Mouse (Mus musculus) heart, embryonic 16.5 days (tissue): ENCODE measurements around the gene BC048679. TPM values are rescaled to one million over a fixed set of nuclear protein-coding genes. Genes with fewer than 3 reads are reported as not detected.

Source experiments
- ATAC-seq: fragments of 200-750 bp; cut with Nextera tagmentation; replicated peaks from 2 replicates; pipeline ENCODE4 v1.8.0; 2017; ENCODE audit warnings: moderate number of reproducible peaks; ENCODE audit not compliant: insufficient read depth, low FRiP score; ENCODE audit errors: extremely low read depth
- H3K27ac ChIP-seq: fragments of 300-500 bp; sonication (generic); 2 replicates; pipeline ENCODE4 v1.5.1; 2014; ENCODE audit warnings: mild to moderate bottlenecking, low read length, control low read depth, moderate library complexity
- H3K27me3 ChIP-seq: fragments of 300-500 bp; sonication (generic); 2 replicates; pipeline ENCODE4 v1.6.1; 2014; ENCODE audit warnings: low read length, mixed read lengths; ENCODE audit not compliant: control insufficient read depth, insufficient read depth
- H3K36me3 ChIP-seq: fragments of 300-500 bp; sonication (generic); 2 replicates; pipeline ENCODE4 v1.6.1; 2014; ENCODE audit not compliant: control insufficient read depth, insufficient read depth
- H3K4me1 ChIP-seq: fragments of 300-500 bp; sonication (generic); 2 replicates; pipeline ENCODE4 v1.6.1; 2014; ENCODE audit warnings: low read length, mixed read lengths; ENCODE audit not compliant: control insufficient read depth, insufficient read depth
- H3K4me2 ChIP-seq: fragments of 300-500 bp; sonication (generic); 2 replicates; pipeline ENCODE4 v1.6.1; 2014; ENCODE audit warnings: low read depth, mild to moderate bottlenecking, control low read depth, low read length
- H3K4me3 ChIP-seq: fragments of 300-500 bp; sonication (generic); 2 replicates; pipeline ENCODE4 v1.5.1; 2014; ENCODE audit warnings: mild to moderate bottlenecking, control low read depth, low read length
- H3K9ac ChIP-seq: fragments of 300-500 bp; sonication (generic); 2 replicates; pipeline ENCODE4 v1.6.1; 2014; ENCODE audit warnings: low read length, control low read depth
- H3K9me3 ChIP-seq: fragments of 300-500 bp; sonication (generic); replicated peaks from 2 replicates; pipeline ENCODE4 v1.6.1; 2016; ENCODE audit warnings: low read length; ENCODE audit not compliant: control insufficient read depth
- WGBS: fragments of 180-500 bp; shearing (Covaris S2); extraction: QIAGEN DNeasy Blood & Tissue Kit; methylation state at CpG from one replicate; pipeline ENCODE4 v1.1.7; 2014; 5-methylcytosine and 5-hydroxymethylcytosine counted together
- polyA plus RNA-seq: library from polyadenylated mRNA; unstranded; fragments of >200 nt; fragmentation: Nextera tagmentation; extraction: Ambion mirVana; gene quantifications from 2 replicates; pipeline ENCODE4 v1.2.1, GENCODE M21; 2015

The BC048679 gene
- polyA plus RNA-seq, 1 experiment from 2014 or later, result not detected

- Histone ChIP-seq H3K9me3 (no peaks in the 10 kb centered on the region), H3K36me3 (peaks cover 12% of the 10 kb centered on the region), H3K27ac (peak overlapping the region; percentile 93), H3K4me1 (peaks cover 19% of the 10 kb centered on the region), H3K9ac (peak overlapping the region; percentile 81), H3K4me2 (peak overlapping the region; percentile 95), H3K27me3 (no peaks in the 10 kb centered on the region), H3K4me3 (peak overlapping the region; percentile 96)
- 6% methylated on average over 13 of the region's 13 CpGs for WGBS
- ATAC-seq, result 0 out of 2 replicates have a peak, but pooled peaks have one; percentile 8
Measured at GRCm38 (mm10) chr7:81523663-81524017, 25.6 kb upstream of the BC048679 start.

- Histone ChIP-seq H3K9ac (peak overlapping the region; percentile 81), H3K27ac (peak overlapping the region; percentile 93), H3K4me3 (peak overlapping the region; percentile 96), H3K36me3 (peaks cover 10% of the 10 kb centered on the region), H3K27me3 (no peaks in the 10 kb centered on the region), H3K9me3 (no peaks in the 10 kb centered on the region), H3K4me2 (peak overlapping the region; percentile 95), H3K4me1 (peaks cover 19% of the 10 kb centered on the region)
- WGBS, result under 1% methylated on average over 31 of the region's 31 CpGs
- ATAC-seq, result peak; percentile 97
Measured at GRCm38 (mm10) chr7:81523008-81523662, 25.1 kb upstream of the BC048679 start.

- no peaks in the 10 kb centered on the region for H3K36me3 ChIP-seq
- WGBS, result 55% methylated on average over 6 of the region's 6 CpGs
Measured at GRCm38 (mm10) chr7:81516154-81517030, 18.3 kb upstream of the BC048679 start.

GRCm38 (mm10) chr7:81514906-81515590 lies 17.0 kb upstream of the BC048679 start:
- Histone ChIP-seq H3K27me3 (no peaks in the 10 kb centered on the region), H3K4me3 (no peak overlapping the region), H3K9me3 (no peaks in the 10 kb centered on the region), H3K4me1 (no peaks in the 10 kb centered on the region), H3K4me2 (no peak overlapping the region), H3K9ac (no peak overlapping the region), H3K27ac (no peak overlapping the region), H3K36me3 (no peaks in the 10 kb centered on the region)
- 40% methylated on average over 13 of the region's 13 CpGs for WGBS
- ATAC-seq, result no peak

More at GRCm38 (mm10) chr7:81516154-81517030, 18.3 kb upstream of the BC048679 start:
- Histone ChIP-seq H3K27me3 (no peaks in the 10 kb centered on the region), H3K4me3 (no peak overlapping the region), H3K9me3 (no peaks in the 10 kb centered on the region), H3K9ac (no peak overlapping the region), H3K27ac (no peak overlapping the region), H3K4me1 (no peaks in the 10 kb centered on the region), H3K4me2 (no peak overlapping the region)
- ATAC-seq, result no peak

- Histone ChIP-seq H3K36me3 (no peaks in the 10 kb centered on the region), H3K27me3 (peaks cover 3% of the 10 kb centered on the region), H3K9ac (no peak overlapping the region), H3K9me3 (no peaks in the 10 kb centered on the region), H3K4me3 (no peak overlapping the region), H3K4me1 (no peaks in the 10 kb centered on the region), H3K27ac (no peak overlapping the region), H3K4me2 (no peak overlapping the region)
- no peak for ATAC-seq
- 56% methylated on average over 2 of the region's 2 CpGs for WGBS
Measured at GRCm38 (mm10) chr7:81501050-81501449, 3.0 kb upstream of the BC048679 start.

- no peak for ATAC-seq
- no peaks in the 10 kb centered on the region for H3K36me3 ChIP-seq
- H3K27ac ChIP-seq, result no peak overlapping the region
- H3K4me3 ChIP-seq, result no peak overlapping the region
- no peak overlapping the region for H3K4me2 ChIP-seq
- WGBS, result 41% methylated on average over 6 of the region's 6 CpGs
- no peaks in the 10 kb centered on the region for H3K9me3 ChIP-seq
- H3K4me1 ChIP-seq, result peaks cover 7% of the 10 kb centered on the region
- H3K9ac ChIP-seq, result no peak overlapping the region
- H3K27me3 ChIP-seq, result peaks cover 31% of the 10 kb centered on the region
Measured at GRCm38 (mm10) chr7:81497171-81497570, 910 bp downstream of the BC048679 start.

GRCm38 (mm10) chr7:81493331-81494021 lies 4.6 kb downstream of the BC048679 start, which contains the start of gene Ap3b2:
Gene Ap3b2 (minus strand): TSS chr7:81493925.
- Histone ChIP-seq H3K4me3 (peak within 1 kb of the TSS; percentile 64), H3K27ac (no peak within 1 kb of the TSS), H3K27me3 (peaks cover 33% of the 10 kb centered on the region), H3K36me3 (no peaks in the 10 kb centered on the region), H3K9me3 (no peaks in the 10 kb centered on the region), H3K4me1 (peaks cover 7% of the 10 kb centered on the region), H3K9ac (no peak within 1 kb of the TSS), H3K4me2 (peak within 1 kb of the TSS; percentile 90)
- peak; percentile 63 for ATAC-seq
- under 1% methylated on average over 57 of the region's 57 CpGs for WGBS

- no peaks in the 10 kb centered on the region for H3K9me3 ChIP-seq
- no peak overlapping the region for H3K9ac ChIP-seq
- no peak for ATAC-seq
- H3K4me1 ChIP-seq, result peaks cover 7% of the 10 kb centered on the region
- H3K27ac ChIP-seq, result no peak overlapping the region
- H3K4me3 ChIP-seq, result no peak overlapping the region; the same call in 1 of the 2 replicates
- WGBS, result 50% methylated on average over 9 of the region's 9 CpGs
- H3K27me3 ChIP-seq, result peaks cover 33% of the 10 kb centered on the region
- no peaks in the 10 kb centered on the region for H3K36me3 ChIP-seq
- peak overlapping the region; percentile 90; the same call in 1 of the 2 replicates for H3K4me2 ChIP-seq
Measured at GRCm38 (mm10) chr7:81492628-81493027, 5.5 kb downstream of the BC048679 start.
